Mouse (Mus musculus): ENCODE measurements around the gene Mapk3. TPM values are rescaled to one million over a fixed set of nuclear protein-coding genes. Genes with fewer than 3 reads are reported as not detected.

Mapk3 gene
- polyA plus RNA-seq, 1 experiment from 2014 or later: 58.0 TPM

DNA sequence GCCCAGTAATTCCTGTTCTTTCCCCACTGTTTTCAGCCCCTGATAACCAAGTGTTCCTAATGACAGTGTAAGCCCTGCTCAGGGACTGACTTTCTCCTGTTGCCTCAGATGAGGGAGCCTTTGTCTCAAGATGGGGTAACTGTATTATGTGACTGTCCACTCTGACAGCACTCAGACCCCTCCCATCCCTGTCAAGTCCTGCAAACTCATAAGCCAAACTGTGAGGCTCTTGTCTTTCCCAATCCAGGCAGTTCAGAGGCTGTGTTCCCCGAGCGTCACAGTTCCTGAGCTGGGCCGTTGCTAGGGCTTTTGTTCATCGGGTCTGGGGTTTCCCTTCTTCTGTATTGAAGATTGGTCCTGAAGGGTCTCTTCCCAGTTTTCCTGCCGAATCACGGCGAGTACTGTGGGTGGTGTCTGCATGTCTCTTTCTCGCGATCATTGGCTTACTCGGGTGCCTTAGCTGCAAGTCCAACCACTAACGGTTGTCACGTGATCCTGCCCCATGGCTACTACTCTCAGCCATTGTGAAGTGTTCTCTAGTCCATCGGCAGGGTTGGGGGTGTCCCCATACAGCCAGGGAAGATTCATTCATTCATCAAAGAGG, 19.2 kb upstream of the Mapk3 start:
- Histone ChIP-seq H3K27me3 (no peaks in the 10 kb centered on the region), H3K9me3 (no peaks in the 10 kb centered on the region), H3K4me3 (no peak overlapping the region), H3K4me2 (replicated peaks) (no peak overlapping the region), H3K9ac (replicated peaks) (no peak overlapping the region), H3K36me3 (no peaks in the 10 kb centered on the region), H3K4me1 (peaks cover 3% of the 10 kb centered on the region; the same call in 1 of the 2 replicates), H3K27ac (replicated peaks) (no peak overlapping the region)
- no peak for ATAC-seq (ENCODE audit: low FRiP score, low read depth)
- WGBS: 79% methylated on average over 13 of the region's 13 CpGs

DNA sequence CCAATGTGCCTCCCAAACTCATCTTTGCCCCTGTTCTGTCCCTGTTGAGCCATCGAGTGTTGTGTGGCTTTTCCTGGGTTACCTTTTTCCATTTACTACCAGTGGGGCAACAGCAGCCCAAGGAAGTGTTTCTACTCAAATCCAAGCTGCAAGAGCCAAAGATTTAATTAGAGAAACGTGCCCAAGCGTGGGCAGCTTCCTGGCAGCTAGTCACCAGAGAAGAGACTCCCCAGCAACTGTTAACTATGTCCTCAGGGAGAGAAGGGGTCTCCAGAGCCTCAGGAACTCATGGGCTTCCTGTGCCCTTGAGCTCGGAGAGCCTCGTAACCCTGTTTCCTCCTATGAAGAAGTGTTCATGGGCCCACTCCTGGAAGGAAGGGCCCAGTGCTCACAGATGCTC, 18.4 kb upstream of the Mapk3 start:
- WGBS: 82% methylated on average over 5 of the region's 5 CpGs
- H3K9ac ChIP-seq (replicated peaks): no peak overlapping the region
- H3K27me3 ChIP-seq: no peaks in the 10 kb centered on the region
- H3K4me3 ChIP-seq: no peak overlapping the region
- no peak for ATAC-seq (ENCODE audit: low FRiP score, low read depth)
- H3K4me1 ChIP-seq: peaks cover 3% of the 10 kb centered on the region; the same call in 1 of the 2 replicates
- H3K27ac ChIP-seq (replicated peaks): no peak overlapping the region
- H3K4me2 ChIP-seq (replicated peaks): no peak overlapping the region
- H3K9me3 ChIP-seq: no peaks in the 10 kb centered on the region
- no peaks in the 10 kb centered on the region for H3K36me3 ChIP-seq

DNA sequence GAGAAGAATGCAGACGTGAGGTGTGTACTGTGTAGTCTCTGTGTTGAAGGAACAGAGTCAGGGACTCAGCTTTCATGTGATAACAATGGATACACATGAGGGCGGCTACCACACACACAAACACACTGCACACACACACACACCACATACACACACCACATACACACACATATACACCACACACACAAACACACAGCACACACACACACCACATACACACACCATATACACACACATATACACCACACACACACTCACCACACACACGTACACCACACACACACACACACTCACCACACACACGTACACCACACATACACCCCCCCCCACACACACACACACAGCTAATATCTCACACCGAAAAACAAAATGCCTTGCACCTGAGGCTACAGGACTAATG, 17.9 kb upstream of the Mapk3 start:
- Histone ChIP-seq H3K27ac (replicated peaks) (no peak overlapping the region), H3K9ac (replicated peaks) (no peak overlapping the region), H3K27me3 (no peaks in the 10 kb centered on the region), H3K4me2 (replicated peaks) (no peak overlapping the region), H3K9me3 (no peaks in the 10 kb centered on the region), H3K4me1 (peaks cover 3% of the 10 kb centered on the region; the same call in 1 of the 2 replicates), H3K36me3 (no peaks in the 10 kb centered on the region), H3K4me3 (no peak overlapping the region)
- 89% methylated on average over 5 of the region's 5 CpGs for WGBS
- ATAC-seq (ENCODE audit: low FRiP score, low read depth): no peak

DNA sequence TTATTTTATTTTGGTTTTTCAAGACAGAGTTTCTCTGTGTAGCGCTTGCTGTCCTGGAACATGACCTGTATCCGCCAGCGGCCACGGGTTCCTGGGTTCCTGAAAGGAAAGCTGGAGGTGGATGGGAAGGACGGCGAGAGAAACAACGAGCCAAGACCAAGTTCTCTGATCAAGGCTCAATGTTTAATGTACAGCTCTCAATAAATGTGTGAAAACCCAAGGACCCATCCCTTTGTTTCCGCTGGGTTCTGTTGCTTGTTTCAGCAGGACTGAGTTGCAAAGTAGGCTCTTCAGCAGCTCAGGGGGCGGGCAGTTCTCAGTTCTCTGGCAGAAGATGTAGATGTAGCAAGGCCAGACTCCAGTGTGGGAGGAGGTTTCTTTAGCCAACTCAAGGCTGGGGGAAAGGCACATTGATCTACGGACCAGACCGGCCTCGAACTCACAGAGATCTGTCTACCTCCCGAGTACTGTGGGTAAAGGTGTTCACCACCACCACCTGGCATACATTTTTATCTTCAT, 17.4 kb upstream of the Mapk3 start:
- no peak overlapping the region for H3K4me2 ChIP-seq (replicated peaks)
- ATAC-seq (ENCODE audit: low FRiP score, low read depth): no peak
- no peak overlapping the region for H3K27ac ChIP-seq (replicated peaks)
- H3K27me3 ChIP-seq: no peaks in the 10 kb centered on the region
- no peaks in the 10 kb centered on the region for H3K36me3 ChIP-seq
- WGBS: 91% methylated on average over 13 of the region's 13 CpGs
- H3K4me3 ChIP-seq: no peak overlapping the region
- H3K9ac ChIP-seq (replicated peaks): no peak overlapping the region
- peaks cover 3% of the 10 kb centered on the region; the same call in 1 of the 2 replicates for H3K4me1 ChIP-seq
- H3K9me3 ChIP-seq: no peaks in the 10 kb centered on the region

DNA sequence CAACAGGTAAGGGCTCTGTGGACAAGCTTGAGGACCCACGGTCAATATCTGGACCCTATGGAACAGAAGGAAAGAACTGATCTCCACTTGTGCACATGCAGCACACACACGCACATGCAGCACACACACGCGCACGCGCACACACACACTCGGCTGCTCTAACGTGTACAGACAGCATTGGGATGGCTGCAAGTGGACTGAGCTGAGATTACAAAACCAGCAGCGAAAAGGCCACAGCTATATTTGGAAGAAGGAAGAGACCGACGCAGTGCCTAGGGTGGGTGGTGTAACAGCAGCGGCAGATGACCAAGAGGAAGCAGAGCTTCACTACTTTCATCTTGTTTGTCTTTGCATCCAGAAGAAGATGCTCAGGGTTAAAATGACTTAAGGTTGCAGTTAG, 13.3 kb upstream of the Mapk3 start:
- Histone ChIP-seq H3K27me3 (no peaks in the 10 kb centered on the region), H3K4me2 (replicated peaks) (no peak overlapping the region), H3K9ac (replicated peaks) (no peak overlapping the region), H3K27ac (replicated peaks) (no peak overlapping the region), H3K9me3 (no peaks in the 10 kb centered on the region), H3K36me3 (no peaks in the 10 kb centered on the region), H3K4me1 (no peaks in the 10 kb centered on the region), H3K4me3 (no peak overlapping the region)
- 92% methylated on average over 12 of the region's 12 CpGs for whole genome bisulfite sequencing
- no peak for ATAC-seq (ENCODE audit: low FRiP score, low read depth)

DNA sequence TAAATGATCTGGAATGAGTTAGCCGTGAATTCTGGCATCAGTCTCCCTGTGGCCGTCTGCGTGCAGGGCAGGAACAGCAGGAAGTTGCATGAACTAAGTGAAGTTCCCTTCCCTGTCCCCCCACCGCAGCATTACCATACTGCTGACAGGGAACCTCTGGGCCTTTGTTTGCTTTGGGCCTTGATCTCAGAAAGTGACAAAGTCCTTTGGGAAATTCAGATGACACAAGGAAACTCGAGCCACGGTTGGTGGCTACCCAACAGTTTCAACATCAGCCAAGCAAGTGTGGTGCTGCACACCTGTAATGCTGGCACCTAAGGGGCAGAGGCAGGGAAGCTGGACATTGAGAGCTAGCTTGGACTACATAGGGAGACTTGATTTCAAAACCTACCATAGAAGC, 12.6 kb upstream of the Mapk3 start:
- Histone ChIP-seq H3K9ac (replicated peaks) (no peak overlapping the region), H3K4me2 (replicated peaks) (no peak overlapping the region), H3K4me3 (no peak overlapping the region), H3K27me3 (no peaks in the 10 kb centered on the region), H3K27ac (replicated peaks) (no peak overlapping the region), H3K4me1 (no peaks in the 10 kb centered on the region), H3K9me3 (no peaks in the 10 kb centered on the region), H3K36me3 (no peaks in the 10 kb centered on the region)
- no peak for ATAC-seq (ENCODE audit: low FRiP score, low read depth)
- 44% methylated on average over 6 of the region's 6 CpGs for WGBS

DNA sequence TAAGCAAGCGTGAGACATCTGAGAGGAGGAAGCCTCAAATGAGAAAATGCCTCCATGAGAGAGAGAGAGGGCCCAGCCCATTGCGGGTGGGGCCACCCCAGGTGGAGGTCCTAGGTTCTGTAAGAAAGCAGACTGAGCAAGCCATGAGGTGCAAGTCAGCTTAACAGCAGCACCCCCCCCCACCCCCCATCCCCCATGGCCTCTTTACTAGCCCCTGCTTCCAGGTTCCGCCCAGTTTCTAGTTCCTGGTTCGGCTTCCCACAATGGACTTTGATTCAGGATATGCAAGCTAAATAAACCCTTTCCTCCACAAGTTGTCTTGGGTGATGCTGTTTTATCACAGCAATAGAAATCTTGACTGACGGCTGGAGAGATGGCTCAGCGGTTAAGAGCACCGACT, 10.6 kb upstream of the Mapk3 start:
- no peak overlapping the region for H3K4me2 ChIP-seq (replicated peaks)
- ATAC-seq (ENCODE audit: low FRiP score, low read depth): no peak
- H3K27me3 ChIP-seq: no peaks in the 10 kb centered on the region
- 76% methylated on average over 7 of the region's 7 CpGs for WGBS
- H3K27ac ChIP-seq (replicated peaks): no peak overlapping the region
- H3K9me3 ChIP-seq: no peaks in the 10 kb centered on the region
- H3K36me3 ChIP-seq: no peaks in the 10 kb centered on the region
- H3K4me3 ChIP-seq: no peak overlapping the region
- H3K4me1 ChIP-seq: no peaks in the 10 kb centered on the region
- no peak overlapping the region for H3K9ac ChIP-seq (replicated peaks)

DNA sequence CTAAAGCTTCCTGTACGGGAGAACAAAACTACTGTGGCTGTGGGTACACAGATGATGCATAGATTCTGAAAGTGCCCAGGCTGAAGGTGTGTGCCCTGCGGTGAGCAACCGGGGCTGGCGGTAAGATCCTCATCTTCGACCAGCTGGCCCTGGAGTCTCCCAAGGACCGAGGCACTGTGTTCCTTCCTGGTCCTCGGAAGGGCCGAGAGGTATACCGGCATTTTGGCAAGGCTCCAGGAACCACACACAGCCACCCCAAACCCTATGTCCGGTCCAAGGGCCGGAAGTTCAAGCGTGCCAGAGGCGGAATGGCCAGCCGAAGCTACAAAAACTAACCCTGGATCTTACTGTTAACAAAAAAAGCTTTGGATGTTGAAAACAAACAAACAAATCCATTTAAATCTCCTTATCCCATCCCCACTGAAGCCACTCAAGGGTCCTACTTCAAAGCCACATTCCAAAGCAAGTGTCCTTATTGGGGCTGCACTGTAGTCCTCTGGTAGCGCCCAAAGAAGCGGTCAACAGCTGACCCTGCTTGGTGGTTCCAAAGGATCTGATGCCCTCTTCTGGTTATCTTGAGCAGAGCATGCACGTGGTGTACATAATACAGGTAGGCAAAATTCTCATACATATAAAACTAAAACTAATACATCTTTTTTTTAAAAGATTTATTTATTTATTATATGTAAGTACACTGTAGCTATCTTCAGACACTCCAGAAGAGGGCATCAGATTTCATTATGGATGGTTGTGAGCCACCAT, 9.6 kb upstream of the Mapk3 start:
- Histone ChIP-seq H3K36me3 (no peaks in the 10 kb centered on the region), H3K4me1 (peaks cover 6% of the 10 kb centered on the region; the same call in 1 of the 2 replicates), H3K4me2 (replicated peaks) (no peak overlapping the region), H3K27ac (replicated peaks) (no peak overlapping the region), H3K4me3 (no peak overlapping the region), H3K9me3 (no peaks in the 10 kb centered on the region), H3K9ac (replicated peaks) (no peak overlapping the region), H3K27me3 (no peaks in the 10 kb centered on the region)
- WGBS: 94% methylated on average over 17 of the region's 17 CpGs
- ATAC-seq (ENCODE audit: low FRiP score, low read depth): no peak

DNA sequence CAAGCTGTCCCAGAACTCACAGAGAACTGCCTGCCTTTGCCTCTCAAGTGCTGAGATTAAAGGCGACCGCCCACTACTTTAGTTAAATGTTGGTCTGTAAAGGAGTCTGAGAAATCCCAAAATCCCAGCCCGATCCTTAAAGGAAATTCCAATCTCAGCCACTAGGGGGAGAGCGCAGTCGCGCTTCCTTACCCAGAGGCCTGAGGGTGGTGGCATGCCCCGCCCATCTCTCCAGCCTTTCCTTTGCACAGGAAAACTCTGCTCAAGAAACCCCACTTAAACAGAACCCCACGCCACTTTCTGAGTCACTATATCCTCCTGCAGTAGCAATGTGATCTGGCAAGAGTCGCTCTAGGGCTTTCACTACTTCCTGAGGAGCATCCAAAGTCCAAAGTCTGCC, 4.5 kb upstream of the Mapk3 start:
- ATAC-seq (ENCODE audit: low FRiP score, low read depth): peak; percentile 32; the same call in 1 of the 2 replicates
- Histone ChIP-seq H3K27ac (replicated peaks) (no peak overlapping the region), H3K9me3 (no peaks in the 10 kb centered on the region), H3K9ac (replicated peaks) (no peak overlapping the region), H3K4me3 (no peak overlapping the region), H3K27me3 (no peaks in the 10 kb centered on the region), H3K4me2 (replicated peaks) (peak overlapping the region; percentile 15), H3K36me3 (no peaks in the 10 kb centered on the region), H3K4me1 (peaks cover 11% of the 10 kb centered on the region; the same call in 1 of the 2 replicates)
- WGBS: 2% methylated on average over 9 of the region's 9 CpGs

DNA sequence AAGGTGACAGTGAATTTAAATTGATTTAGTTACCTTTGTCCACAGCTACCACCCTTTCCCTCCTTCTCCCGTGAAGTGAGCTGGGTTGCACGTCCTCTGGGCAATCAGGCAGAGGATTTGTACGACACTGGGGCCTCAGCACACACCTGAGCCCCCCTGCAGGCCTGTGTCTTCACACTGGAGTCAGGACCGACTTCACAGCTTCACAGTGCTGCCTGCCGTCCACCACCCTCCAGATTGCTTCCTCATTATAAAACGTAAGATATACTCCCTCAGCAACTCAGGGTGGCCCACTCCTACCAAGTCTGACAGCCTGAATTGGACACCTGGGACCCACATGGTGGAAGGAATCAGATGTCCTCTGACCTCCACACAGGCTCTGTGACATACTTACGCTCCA, 862 bp upstream of the Mapk3 start:
- no peak overlapping the region for H3K4me3 ChIP-seq
- WGBS: 70% methylated on average over 7 of the region's 7 CpGs
- H3K36me3 ChIP-seq: peaks cover 4% of the 10 kb centered on the region; the same call in 1 of the 2 replicates
- H3K9me3 ChIP-seq: no peaks in the 10 kb centered on the region
- no peak overlapping the region for H3K27ac ChIP-seq (replicated peaks)
- H3K27me3 ChIP-seq: no peaks in the 10 kb centered on the region
- ATAC-seq (ENCODE audit: low FRiP score, low read depth): peak; percentile 18
- no peak overlapping the region for H3K4me2 ChIP-seq (replicated peaks)
- H3K4me1 ChIP-seq: peaks cover 32% of the 10 kb centered on the region
- H3K9ac ChIP-seq (replicated peaks): no peak overlapping the region

DNA sequence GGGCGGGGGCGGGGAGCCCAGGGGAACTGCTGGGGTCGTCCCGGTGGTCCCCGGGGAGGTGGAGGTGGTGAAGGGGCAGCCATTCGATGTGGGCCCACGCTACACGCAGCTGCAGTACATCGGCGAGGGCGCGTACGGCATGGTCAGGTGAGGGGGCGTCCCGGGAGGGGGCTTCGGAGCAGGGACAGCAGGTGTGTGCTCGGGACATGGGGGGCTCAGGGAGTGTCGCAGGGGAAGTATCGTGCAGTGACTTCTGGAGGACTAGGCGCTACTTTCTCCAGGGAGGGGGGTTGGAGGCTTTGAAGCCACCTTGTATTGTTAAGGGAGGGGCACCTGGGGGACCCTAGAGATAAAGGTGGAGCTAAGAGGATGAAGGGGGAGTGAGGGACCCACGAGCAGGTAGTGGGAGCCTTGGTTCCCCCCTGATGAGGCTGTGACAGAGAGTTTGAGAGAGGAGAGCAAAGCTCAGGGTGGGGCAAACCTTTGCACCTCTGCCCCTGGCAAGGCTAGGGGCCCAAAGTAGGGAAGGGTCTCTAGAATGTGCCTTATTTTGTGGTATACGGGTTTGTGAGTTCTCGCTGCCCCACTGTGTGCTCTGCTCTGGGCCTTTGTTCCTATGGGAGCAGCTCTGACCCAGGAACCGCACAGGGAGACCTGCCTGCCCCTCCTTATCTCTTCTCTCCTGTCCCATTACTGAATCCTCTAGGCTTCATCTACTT, 430 bp downstream of the Mapk3 start:
- H3K36me3 ChIP-seq: peaks cover 17% of the 10 kb centered on the region
- H3K4me1 ChIP-seq: peaks cover 26% of the 10 kb centered on the region
- H3K4me3 ChIP-seq: peak overlapping the region; percentile 70
- no peaks in the 10 kb centered on the region for H3K9me3 ChIP-seq
- WGBS: 1% methylated on average over 24 of the region's 24 CpGs
- peak overlapping the region; percentile 78 for H3K9ac ChIP-seq (replicated peaks)
- H3K27me3 ChIP-seq: no peaks in the 10 kb centered on the region
- peak overlapping the region; percentile 88 for H3K4me2 ChIP-seq (replicated peaks)
- peak; percentile 62 for ATAC-seq (ENCODE audit: low FRiP score, low read depth)
- H3K27ac ChIP-seq (replicated peaks): peak overlapping the region; percentile 80

DNA sequence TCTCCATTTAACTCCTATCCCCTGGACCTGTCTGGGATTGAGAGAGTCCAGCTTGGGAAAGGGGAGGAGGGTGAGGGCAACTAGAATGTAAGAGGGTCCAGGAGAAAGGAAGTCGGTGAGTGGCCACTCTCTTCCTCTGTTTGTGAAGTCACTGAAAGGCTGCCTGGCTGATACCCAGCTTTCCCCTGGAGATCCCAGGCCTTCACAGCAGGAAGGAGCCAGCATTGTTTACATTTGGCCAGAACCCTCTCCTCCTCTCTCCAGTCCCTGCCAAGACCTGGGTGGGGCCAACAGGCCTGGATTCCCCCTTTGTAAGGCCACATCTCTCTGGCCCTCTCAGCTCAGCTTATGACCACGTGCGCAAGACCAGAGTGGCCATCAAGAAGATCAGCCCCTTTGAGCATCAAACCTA, 996 bp downstream of the Mapk3 start:
- Histone ChIP-seq H3K4me1 (peaks cover 21% of the 10 kb centered on the region), H3K9me3 (no peaks in the 10 kb centered on the region), H3K27me3 (no peaks in the 10 kb centered on the region), H3K4me2 (replicated peaks) (peak overlapping the region; percentile 88), H3K4me3 (peak overlapping the region; percentile 70), H3K36me3 (peaks cover 23% of the 10 kb centered on the region), H3K27ac (replicated peaks) (peak overlapping the region; percentile 80), H3K9ac (replicated peaks) (peak overlapping the region; percentile 78)
- 27% methylated on average over 3 of the region's 3 CpGs for WGBS
- ATAC-seq (ENCODE audit: low FRiP score, low read depth): no peak
